Mouse (Mus musculus) embryonic facial prominence, embryonic 12.5 days (tissue): ENCODE measurements around the gene Mgat1. TPM values are rescaled to one million over a fixed set of nuclear protein-coding genes. Genes with fewer than 3 reads are reported as not detected.
"Not testable (repeated sequence)": the region's sequence is repeated elsewhere in the genome, so short reads cannot be mapped to it uniquely, and the experiment has no call there.

ENCODE experiments used
- ATAC-seq: fragments of 200-750 bp; cut with Nextera tagmentation; 2 replicates; pipeline ENCODE4 v1.8.0; 2017; ENCODE audit not compliant: insufficient number of reproducible peaks, insufficient read depth, low FRiP score, low TSS enrichment
- H3K27ac ChIP-seq: fragments of 300-500 bp; sonication (generic); 2 replicates; pipeline ENCODE4 v1.5.1; 2016; ENCODE audit warnings: mild to moderate bottlenecking
- H3K27me3 ChIP-seq: fragments of 300-500 bp; sonication (generic); 2 replicates; pipeline ENCODE4 v1.6.1; 2016; ENCODE audit warnings: mild to moderate bottlenecking, moderate library complexity
- H3K36me3 ChIP-seq: fragments of 300-500 bp; sonication (generic); 2 replicates; pipeline ENCODE4 v1.6.1; 2016; ENCODE audit warnings: mild to moderate bottlenecking
- H3K4me1 ChIP-seq: fragments of 300-500 bp; sonication (generic); 2 replicates; pipeline ENCODE4 v1.6.1; 2016
- H3K4me2 ChIP-seq: fragments of 300-500 bp; sonication (generic); replicated peaks from 2 replicates; pipeline ENCODE4 v1.6.1; 2016; ENCODE audit warnings: mild to moderate bottlenecking, moderate library complexity
- H3K4me3 ChIP-seq: fragments of 300-500 bp; sonication (generic); 2 replicates; pipeline ENCODE4 v1.5.1; 2016; ENCODE audit warnings: mild to moderate bottlenecking
- H3K9ac ChIP-seq: fragments of 300-500 bp; sonication (generic); 2 replicates; pipeline ENCODE4 v1.6.1; 2016; ENCODE audit warnings: mild to moderate bottlenecking, moderate library complexity
- H3K9me3 ChIP-seq: fragments of 300-500 bp; sonication (generic); 2 replicates; pipeline ENCODE4 v1.6.1; 2016; ENCODE audit warnings: mild to moderate bottlenecking, moderate library complexity
- WGBS: fragments of 180-500 bp; shearing (Covaris S2); methylation state at CpG from one replicate; pipeline ENCODE4 v1.1.7; 2016; 5-methylcytosine and 5-hydroxymethylcytosine counted together
- polyA plus RNA-seq: library from polyadenylated mRNA; unstranded; fragments of >200 nt; fragmentation: Nextera tagmentation; extraction: Ambion mirVana; gene quantifications from 2 replicates; pipeline ENCODE4 v1.2.1, GENCODE M21; 2016

Mgat1 gene
- polyA plus RNA-seq, 1 experiment from 2014 or later: 49.9 TPM

- Histone ChIP-seq H3K4me1 (no peaks in the 10 kb centered on the region), H3K4me3 (no peak overlapping the region), H3K4me2 (no peak overlapping the region), H3K9me3 (no peaks in the 10 kb centered on the region), H3K36me3 (peaks cover 9% of the 10 kb centered on the region), H3K27me3 (no peaks in the 10 kb centered on the region), H3K9ac (no peak overlapping the region), H3K27ac (no peak overlapping the region)
- ATAC-seq: no peak
- 87% methylated on average over 10 of the region's 10 CpGs for WGBS
These were observed 23.3 kb downstream of the Mgat1 start for GRCm38 (mm10) chr11:49267316-49267715.

- no peak overlapping the region for H3K4me3 ChIP-seq
- ATAC-seq: no peak
- 85% methylated on average over 15 of the region's 15 CpGs for WGBS
These were observed 24.1 kb downstream of the Mgat1 start for GRCm38 (mm10) chr11:49267970-49268579.

GRCm38 (mm10) chr11:49269761-49270160 is 25.8 kb downstream of the Mgat1 start:
- Histone ChIP-seq H3K27me3 (no peaks in the 10 kb centered on the region), H3K9me3 (no peaks in the 10 kb centered on the region), H3K36me3 (peaks cover 5% of the 10 kb centered on the region; the same call in 1 of the 2 replicates), H3K4me2 (no peak overlapping the region), H3K4me1 (no peaks in the 10 kb centered on the region), H3K9ac (no peak overlapping the region), H3K27ac (no peak overlapping the region), H3K4me3 (no peak overlapping the region)
- WGBS: 91% methylated on average over 9 of the region's 9 CpGs
- ATAC-seq: no peak

More at GRCm38 (mm10) chr11:49267970-49268579, 24.1 kb downstream of the Mgat1 start:
- no peak overlapping the region for H3K4me2 ChIP-seq
- peaks cover 5% of the 10 kb centered on the region; the same call in 1 of the 2 replicates for H3K36me3 ChIP-seq
- H3K27me3 ChIP-seq: no peaks in the 10 kb centered on the region
- no peak overlapping the region for H3K9ac ChIP-seq
- no peaks in the 10 kb centered on the region for H3K4me1 ChIP-seq
- H3K27ac ChIP-seq: no peak overlapping the region
- H3K9me3 ChIP-seq: no peaks in the 10 kb centered on the region

GRCm38 (mm10) chr11:49270368-49270767 is 26.4 kb downstream of the Mgat1 start:
- H3K9me3 ChIP-seq: no peaks in the 10 kb centered on the region
- H3K4me2 ChIP-seq: no peak overlapping the region
- no peak overlapping the region for H3K27ac ChIP-seq
- H3K4me3 ChIP-seq: no peak overlapping the region
- WGBS: 89% methylated on average over 4 of the region's 4 CpGs
- no peak for ATAC-seq
- H3K4me1 ChIP-seq: no peaks in the 10 kb centered on the region
- H3K36me3 ChIP-seq: no peaks in the 10 kb centered on the region
- no peaks in the 10 kb centered on the region for H3K27me3 ChIP-seq
- no peak overlapping the region for H3K9ac ChIP-seq

GRCm38 (mm10) chr11:49271334-49271733 is 27.3 kb downstream of the Mgat1 start:
- Histone ChIP-seq H3K4me2 (no peak overlapping the region), H3K9ac (no peak overlapping the region), H3K36me3 (no peaks in the 10 kb centered on the region), H3K4me3 (no peak overlapping the region), H3K9me3 (no peaks in the 10 kb centered on the region), H3K27me3 (no peaks in the 10 kb centered on the region), H3K4me1 (no peaks in the 10 kb centered on the region), H3K27ac (no peak overlapping the region)
- WGBS: 27% methylated on average over 7 of the region's 7 CpGs
- ATAC-seq: no peak

GRCm38 (mm10) chr11:49273834-49274519 is 30.0 kb downstream of the Mgat1 start:
- Histone ChIP-seq H3K36me3 (no peaks in the 10 kb centered on the region), H3K4me1 (no peaks in the 10 kb centered on the region), H3K9me3 (no peaks in the 10 kb centered on the region), H3K9ac (no peak overlapping the region), H3K27me3 (no peaks in the 10 kb centered on the region), H3K4me2 (no peak overlapping the region), H3K4me3 (no peak overlapping the region), H3K27ac (no peak overlapping the region)
- no peak for ATAC-seq
- WGBS: 68% methylated on average over 11 of the region's 11 CpGs

- ATAC-seq: no peak
- no peak within 1 kb of the TSS for H3K9ac ChIP-seq
- WGBS: 84% methylated on average over 3 of the region's 3 CpGs
These were observed 34.2 kb downstream of the Mgat1 start, which contains the start of gene Olfr1393 for GRCm38 (mm10) chr11:49278222-49278621. Gene Olfr1393 (plus strand): TSS chr11:49278304.

GRCm38 (mm10) chr11:49284982-49285381 is 41.0 kb downstream of the Mgat1 start, which contains the start of gene Olfr1392:
Gene Olfr1392 (plus strand): TSS chr11:49285282.
- H3K27me3 ChIP-seq, H3K9me3 ChIP-seq, H3K9ac ChIP-seq, H3K4me2 ChIP-seq, H3K4me1 ChIP-seq, ATAC-seq, H3K27ac ChIP-seq, H3K4me3 ChIP-seq, H3K36me3 ChIP-seq: not testable (repeated sequence)
- 56% methylated on average over 1 of the region's 1 CpGs for WGBS

More at GRCm38 (mm10) chr11:49278222-49278621, 34.2 kb downstream of the Mgat1 start, which contains the start of gene Olfr1393:
- H3K27me3 ChIP-seq: no peaks in the 10 kb centered on the region
- H3K36me3 ChIP-seq: no peaks in the 10 kb centered on the region
- no peak within 1 kb of the TSS for H3K4me3 ChIP-seq
- H3K27ac ChIP-seq: no peak within 1 kb of the TSS
- H3K4me2 ChIP-seq: no peak within 1 kb of the TSS
- H3K4me1 ChIP-seq: no peaks in the 10 kb centered on the region
- no peaks in the 10 kb centered on the region for H3K9me3 ChIP-seq

GRCm38 (mm10) chr11:49287251-49287650 is 43.3 kb downstream of the Mgat1 start:
- 75% methylated on average over 2 of the region's 2 CpGs for WGBS
- no peak overlapping the region for H3K4me2 ChIP-seq
- no peaks in the 10 kb centered on the region for H3K9me3 ChIP-seq
- H3K9ac ChIP-seq: no peak overlapping the region
- H3K36me3 ChIP-seq: no peaks in the 10 kb centered on the region
- ATAC-seq: no peak
- H3K4me1 ChIP-seq: no peaks in the 10 kb centered on the region
- H3K4me3 ChIP-seq: no peak overlapping the region
- H3K27me3 ChIP-seq: no peaks in the 10 kb centered on the region
- H3K27ac ChIP-seq: no peak overlapping the region

- ATAC-seq: no peak
- H3K9me3 ChIP-seq: no peaks in the 10 kb centered on the region
- H3K4me3 ChIP-seq: no peak overlapping the region
- no peak overlapping the region for H3K27ac ChIP-seq
- no peaks in the 10 kb centered on the region for H3K36me3 ChIP-seq
- H3K4me1 ChIP-seq: no peaks in the 10 kb centered on the region
- no peak overlapping the region for H3K9ac ChIP-seq
- WGBS: 78% methylated on average over 3 of the region's 3 CpGs
- no peak overlapping the region for H3K4me2 ChIP-seq
- H3K27me3 ChIP-seq: no peaks in the 10 kb centered on the region
These were observed 48.8 kb downstream of the Mgat1 start for GRCm38 (mm10) chr11:49292777-49293176.

GRCm38 (mm10) chr11:49304441-49304840 is 60.5 kb downstream of the Mgat1 start, which contains the start of gene Olfr10:
Gene Olfr10 (plus strand): TSS chr11:49304741.
- Histone ChIP-seq H3K4me1 (no peaks in the 10 kb centered on the region), H3K4me3 (no peak within 1 kb of the TSS), H3K9me3 (no peaks in the 10 kb centered on the region), H3K27ac (no peak within 1 kb of the TSS), H3K27me3 (no peaks in the 10 kb centered on the region), H3K36me3 (no peaks in the 10 kb centered on the region), H3K9ac (no peak within 1 kb of the TSS), H3K4me2 (no peak within 1 kb of the TSS)
- no peak for ATAC-seq

GRCm38 (mm10) chr11:49308547-49308946 is 64.6 kb downstream of the Mgat1 start:
- H3K27ac ChIP-seq, H3K4me1 ChIP-seq, H3K9ac ChIP-seq, H3K27me3 ChIP-seq, ATAC-seq, H3K36me3 ChIP-seq, H3K9me3 ChIP-seq, H3K4me2 ChIP-seq, H3K4me3 ChIP-seq: not testable (repeated sequence)
- WGBS: 74% methylated on average over 5 of the region's 5 CpGs
